Mouse (Mus musculus): ENCODE results near the gene Dhrs7c.

GRCm38 (mm10) chr11:67858518-67858917 is 60.5 kb downstream of the Dhrs7c start:
- TF ChIP-seq CTCF (IDR thresholded peaks at IDR 0.05; ENCODE audit: low read depth, low read length): no peak
- no peak for TF ChIP-seq GATA1 (IDR thresholded peaks at IDR 0.05; ENCODE audit: borderline replicate concordance, low read length)
- TF ChIP-seq POLR2AphosphoS5 (IDR thresholded peaks at IDR 0.05; ENCODE audit: insufficient replicate concordance, low read depth, low read length): no peak
- TF ChIP-seq TAL1 (conservative IDR thresholded peaks at IDR 0.05; ENCODE audit: low read depth, low read length): no peak
